Mouse (Mus musculus) large intestine, adult 2 months (tissue): Measurements from ENCODE around the gene Akp3. TPM values are rescaled to one million over a fixed set of nuclear protein-coding genes. Genes with fewer than 3 reads are reported as not detected.

Experiments used
- DNase-seq: peaks from one replicate; pipeline ENCODE4 v3.0.0-alpha.2; 2012; ENCODE audit warnings: low read depth, low spot score
- WGBS: fragments of 180-500 bp; shearing (Covaris S2); methylation state at CpG from one replicate; pipeline ENCODE4 v1.1.7; 2018; 5-methylcytosine and 5-hydroxymethylcytosine counted together
- polyA plus RNA-seq: library from polyadenylated mRNA; depleted of rRNA; stranded (reverse); fragments of >200 nt; gene quantifications from 2 replicates; pipeline ENCODE4 v1.2.3, GENCODE M21; 2012; rRNA removed

Akp3 gene
- polyA plus RNA-seq, 1 experiment, result 0.38 TPM

DNA sequence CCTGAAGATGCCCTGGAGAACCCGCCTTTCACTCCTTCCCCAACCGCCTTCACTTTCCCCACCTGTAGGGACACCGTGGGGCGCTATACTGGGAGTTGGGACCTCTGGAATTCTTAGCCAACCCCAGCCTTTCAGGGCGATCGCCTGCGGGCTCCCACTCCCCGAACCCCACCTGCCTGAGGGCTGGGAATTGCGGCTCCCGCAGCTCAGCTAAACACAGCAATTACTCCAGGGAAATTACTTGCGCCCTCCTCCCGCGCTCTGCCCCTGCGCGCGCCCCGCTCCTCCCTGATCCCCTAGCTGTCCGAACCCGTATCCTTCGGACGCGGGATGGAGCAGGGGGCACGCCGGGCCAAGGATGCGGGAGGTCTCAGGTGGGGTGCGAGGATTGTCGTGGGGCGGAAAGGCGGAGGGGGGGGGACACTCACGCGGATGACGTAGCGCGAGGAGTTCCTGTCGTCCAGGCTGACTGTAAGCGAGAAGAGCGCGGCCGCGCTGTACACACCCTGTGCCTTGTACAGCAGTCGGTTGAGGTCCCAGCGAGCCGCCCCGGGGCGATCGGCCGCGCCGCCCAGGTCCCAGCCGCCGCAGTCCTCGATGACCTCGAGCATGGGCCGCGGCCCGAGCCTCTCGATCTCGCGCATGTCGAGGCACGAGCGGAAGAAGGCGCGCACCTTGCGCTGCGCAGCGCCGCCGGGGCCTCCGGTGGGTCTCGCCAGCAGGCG lies 29.2 kb downstream of the Akp3 start:
- DNase-seq, result no peak
- 2% methylated on average over 72 of the region's 72 CpGs for WGBS

DNA sequence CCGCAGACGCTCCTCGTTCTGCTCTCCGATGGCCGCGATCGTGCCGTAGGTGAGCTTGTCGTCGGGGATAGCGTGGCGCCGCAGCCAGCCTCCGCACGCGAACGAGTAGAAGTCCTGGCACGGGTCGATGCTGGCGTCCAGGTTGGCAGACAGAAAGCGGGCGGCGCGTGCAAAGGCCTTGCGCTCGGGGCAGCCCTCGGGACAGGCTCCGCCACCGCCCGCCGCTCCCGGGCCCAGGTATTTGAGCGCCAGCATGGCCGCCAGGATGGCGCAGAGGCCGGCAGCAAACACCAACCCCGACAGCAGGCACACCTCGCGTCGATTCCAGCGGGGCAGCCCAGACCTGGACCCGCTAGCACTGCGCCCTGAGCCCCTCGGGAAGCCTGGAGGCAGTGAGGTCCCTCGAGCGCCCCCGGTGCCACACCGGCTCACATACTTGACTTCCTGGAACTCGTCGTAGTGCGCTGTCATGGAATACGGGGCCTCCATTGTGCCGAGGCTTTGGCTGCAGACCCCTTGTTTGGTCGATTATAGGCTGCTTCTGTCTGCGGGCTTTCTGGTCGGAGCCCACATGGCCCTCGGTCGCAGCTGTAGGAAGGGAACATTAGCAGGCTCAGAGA lies 29.8 kb downstream of the Akp3 start:
- DNase-seq, result no peak
- WGBS, result 2% methylated on average over 58 of the region's 58 CpGs

DNA sequence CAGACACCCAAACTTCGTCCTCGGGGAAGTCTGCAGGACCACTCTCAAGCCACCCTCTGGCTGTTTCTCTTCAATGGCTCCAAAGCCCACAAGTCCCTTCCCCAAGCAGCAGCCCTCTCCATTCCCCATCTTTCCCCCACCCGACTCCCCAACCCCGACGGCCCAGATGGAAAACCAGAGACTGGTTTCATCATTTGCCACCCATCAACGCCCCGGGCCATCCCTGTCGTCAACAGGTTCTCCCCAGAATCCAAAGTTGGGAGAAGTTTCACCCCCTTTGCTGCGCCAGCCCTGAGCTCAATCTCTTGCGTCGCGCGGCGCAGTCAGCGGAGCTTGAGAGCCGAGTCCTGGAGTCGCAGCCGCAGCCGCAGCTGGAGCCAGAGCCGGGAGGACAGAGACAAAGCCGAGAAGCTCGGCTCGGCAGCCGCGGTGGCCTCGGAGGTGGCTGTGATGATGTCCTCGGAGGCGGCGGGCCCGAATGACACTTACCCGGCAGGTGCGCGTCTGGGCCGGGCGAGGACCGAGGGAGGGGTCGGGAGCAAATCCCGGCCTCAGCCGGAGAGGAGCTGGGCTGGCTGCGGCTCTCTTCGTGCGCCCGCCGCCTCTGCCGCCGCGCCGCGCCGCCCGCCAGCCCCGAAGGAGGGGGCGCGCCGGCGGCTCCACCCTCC lies 30.9 kb downstream of the Akp3 start:
- no peak for DNase-seq
- 2% methylated on average over 40 of the region's 56 CpGs for WGBS

DNA sequence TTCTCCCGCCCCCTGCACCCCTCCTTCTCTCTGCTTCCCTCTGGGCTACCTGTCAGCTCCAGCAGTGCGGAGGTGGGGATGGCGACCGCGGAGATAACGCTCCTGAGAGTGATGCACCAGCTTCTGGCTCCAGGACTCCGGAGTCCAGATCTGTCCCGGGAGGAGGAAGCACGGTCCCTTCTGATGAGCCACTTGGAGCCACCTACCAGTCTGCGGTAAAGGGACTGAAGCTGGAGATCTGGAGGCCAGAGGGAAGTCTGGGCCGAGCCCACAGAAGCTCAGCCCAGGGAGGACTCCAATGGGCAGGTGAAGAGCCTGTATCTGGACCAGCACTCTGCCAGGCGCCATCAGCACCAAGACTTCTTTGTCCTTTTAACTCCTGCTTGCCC lies 31.4 kb downstream of the Akp3 start, which contains the start of gene Ecel1:
Gene Ecel1 (minus strand): TSS at position 323 of the 389 bp plus-strand sequence.
- 3% methylated on average over 11 of the region's 12 CpGs for WGBS

DNA sequence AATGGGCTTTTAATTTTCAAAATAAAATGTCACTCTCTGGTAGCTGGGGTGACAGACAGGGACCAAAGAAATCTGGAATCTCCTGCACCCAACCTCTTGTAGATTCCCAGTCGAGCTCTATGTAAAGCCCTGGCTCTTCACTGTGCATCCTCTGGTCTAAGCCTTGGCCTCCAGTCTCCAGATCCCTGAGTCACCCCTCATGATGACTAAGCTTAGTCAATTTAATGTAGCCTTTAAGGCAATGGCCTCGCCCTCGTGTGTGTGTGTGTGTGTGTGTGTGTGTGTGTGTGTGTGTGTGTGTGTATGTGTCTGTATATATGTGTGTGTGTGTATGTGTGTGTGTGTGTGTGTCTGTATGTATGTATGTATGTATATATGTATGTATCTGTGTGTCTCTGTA lies 34.6 kb downstream of the Akp3 start:
- 62% methylated on average over 3 of the region's 3 CpGs for WGBS
- no peak for DNase-seq

More for the DNA sequence above, 31.4 kb downstream of the Akp3 start, which contains the start of gene Ecel1:
- no peak for DNase-seq

DNA sequence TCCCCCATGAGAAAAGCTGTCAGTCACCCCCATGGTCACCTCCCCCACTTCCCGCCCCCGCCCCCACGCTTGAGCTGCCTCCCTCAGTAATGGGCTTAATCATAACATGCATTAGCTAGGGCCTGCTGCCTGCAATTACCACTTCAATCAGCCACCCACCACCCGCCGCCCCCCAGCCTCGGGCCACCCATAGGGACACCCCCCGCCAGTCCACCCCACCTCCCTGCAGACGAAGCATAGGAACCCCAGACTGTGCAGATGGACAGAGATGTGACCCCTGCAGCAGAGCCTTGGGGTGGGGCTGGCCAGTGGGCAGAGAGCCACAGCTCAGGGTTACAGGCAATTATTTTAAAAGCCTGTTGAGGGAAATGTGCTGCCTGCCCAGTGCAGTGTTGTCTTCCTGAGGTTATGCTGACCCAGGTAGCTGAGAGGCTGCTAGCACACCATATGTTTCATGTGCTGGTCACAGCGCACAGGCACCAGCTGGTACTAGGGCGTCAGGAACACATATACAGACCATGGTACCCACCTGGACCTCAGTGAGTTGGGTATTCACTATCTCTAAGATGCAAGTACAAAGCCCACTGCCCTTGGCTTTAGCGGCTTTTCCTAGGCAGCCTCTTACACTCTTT lies 39.5 kb downstream of the Akp3 start:
- WGBS, result 37% methylated on average over 11 of the region's 11 CpGs
- DNase-seq, result no peak

DNA sequence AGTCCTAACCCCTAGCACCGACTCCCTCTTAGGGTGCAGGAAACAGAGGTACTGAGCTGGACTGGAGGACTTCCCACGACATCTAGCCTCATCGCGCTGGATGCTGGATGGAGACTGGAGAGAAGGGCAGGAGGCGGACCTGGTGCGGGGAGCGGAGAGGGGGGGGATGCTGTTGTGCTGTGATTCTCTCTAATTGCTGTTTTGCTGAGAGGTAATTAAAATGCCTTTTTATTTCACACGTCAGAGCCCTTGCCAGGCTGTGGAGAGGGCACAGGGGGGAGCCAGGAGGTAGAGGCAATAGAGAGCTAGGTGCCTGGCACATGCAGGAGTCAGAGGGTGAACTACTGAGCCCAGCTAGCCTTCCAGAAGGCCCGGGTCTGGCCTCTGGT lies 40.0 kb downstream of the Akp3 start:
- WGBS, result 53% methylated on average over 9 of the region's 9 CpGs
- DNase-seq, result no peak

DNA sequence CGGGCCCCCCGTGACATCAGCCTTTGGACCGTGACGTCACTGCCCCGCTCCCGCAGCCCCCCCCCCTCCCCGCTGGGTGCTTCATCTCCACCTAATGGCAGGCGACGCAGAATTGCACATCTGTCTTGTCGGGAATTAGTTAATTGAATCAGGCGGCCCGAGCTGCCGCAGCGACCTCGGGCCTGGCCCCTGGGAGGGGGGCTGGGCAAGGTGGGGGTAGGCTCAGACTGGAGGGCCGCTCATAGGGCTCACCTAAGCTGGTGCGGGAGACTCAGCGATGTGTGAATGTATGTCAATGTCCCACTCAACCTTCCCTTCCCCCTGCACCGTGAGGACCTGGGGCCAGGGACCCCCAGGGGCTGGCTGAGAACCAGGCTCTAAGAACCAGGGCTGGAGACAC lies 45.7 kb downstream of the Akp3 start:
- 14% methylated on average over 19 of the region's 19 CpGs for WGBS
- no peak for DNase-seq

DNA sequence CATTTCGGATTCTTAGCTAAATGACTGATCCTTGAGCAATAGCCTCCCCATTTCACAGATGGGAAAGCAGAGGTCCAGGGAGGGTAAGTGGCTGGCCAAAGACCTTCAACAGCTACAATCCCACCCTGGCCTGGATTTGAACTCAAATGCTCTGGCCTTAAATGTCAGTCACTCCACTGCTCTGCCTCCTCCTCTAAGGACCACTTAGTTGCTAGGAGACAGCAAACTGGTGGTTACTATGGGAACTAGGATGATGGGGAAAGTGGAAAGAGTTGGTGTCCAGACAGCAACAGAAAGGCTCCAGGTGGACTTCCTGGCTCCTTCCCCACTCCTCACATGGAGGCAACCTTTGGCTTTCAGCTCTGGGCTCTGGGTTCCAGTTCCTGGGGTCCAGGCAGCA lies 46.5 kb downstream of the Akp3 start:
- 87% methylated on average over 1 of the region's 1 CpGs for WGBS
- no peak for DNase-seq

DNA sequence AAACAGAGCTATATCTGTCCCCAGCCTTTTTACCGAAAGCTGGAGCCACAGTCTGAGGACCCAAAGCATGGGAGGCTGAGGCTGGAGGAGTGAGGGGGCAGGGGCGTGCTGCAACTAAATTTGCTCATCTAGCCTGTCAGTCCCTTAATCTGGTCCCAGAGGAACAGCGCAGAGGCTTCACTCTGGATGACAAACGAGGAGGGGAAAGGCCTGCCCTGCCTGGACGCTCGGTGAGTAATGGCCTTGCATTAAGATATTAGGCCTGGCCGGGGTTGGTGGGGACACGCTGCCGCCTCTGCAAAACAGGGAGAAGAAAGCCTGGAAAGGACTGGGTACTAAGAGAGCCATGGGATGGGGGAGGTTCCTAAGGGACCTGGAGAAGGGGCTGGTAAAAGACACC lies 47.5 kb downstream of the Akp3 start:
- WGBS, result 74% methylated on average over 9 of the region's 9 CpGs
- DNase-seq, result no peak

DNA sequence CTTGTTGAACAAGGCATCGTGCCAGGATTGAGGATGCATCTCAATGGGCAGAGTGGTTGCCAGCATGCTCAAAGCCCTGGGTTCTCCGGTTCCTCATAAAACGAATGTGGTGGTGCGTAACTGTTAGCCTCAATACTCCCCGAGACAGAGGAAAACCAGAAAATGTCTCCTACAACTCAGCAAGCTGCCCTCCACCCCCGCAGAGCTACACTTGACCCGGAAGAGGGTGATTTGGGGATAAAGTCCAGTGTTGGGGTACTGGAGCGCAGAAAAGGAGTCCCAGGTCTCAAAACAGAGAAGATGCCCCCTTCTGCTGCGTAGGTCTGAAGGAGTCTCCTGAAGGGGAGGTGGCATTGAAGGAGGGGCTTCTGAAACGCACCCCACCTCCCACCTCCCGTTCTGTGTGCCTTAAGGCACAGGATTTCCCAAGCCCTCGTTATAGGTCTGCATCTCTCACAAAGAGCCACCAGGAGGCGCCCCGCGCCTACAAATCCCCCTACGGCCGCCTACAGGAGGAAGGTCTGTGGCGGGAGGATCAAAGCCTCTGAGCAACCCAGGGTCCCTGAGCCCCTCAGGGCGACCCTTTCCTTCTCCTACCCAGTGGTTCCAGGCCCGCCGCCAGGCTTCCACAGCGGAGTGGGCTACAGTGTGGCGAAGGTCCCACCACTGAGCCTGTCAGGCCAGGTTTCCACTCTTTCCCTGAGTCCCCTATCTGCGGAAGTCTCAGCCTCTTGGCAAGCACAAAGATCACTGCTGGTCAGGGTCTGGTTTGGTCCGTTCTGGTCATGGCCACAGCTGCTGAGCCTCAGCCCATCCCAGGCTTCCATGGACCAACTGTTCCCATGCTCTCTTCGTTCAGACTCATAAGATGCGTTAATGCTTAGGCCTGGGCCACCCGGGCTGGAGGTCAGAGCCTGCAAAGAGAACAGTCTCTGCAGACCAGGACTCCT lies 49.5 kb downstream of the Akp3 start:
- DNase-seq, result no peak
- 24% methylated on average over 28 of the region's 28 CpGs for WGBS

DNA sequence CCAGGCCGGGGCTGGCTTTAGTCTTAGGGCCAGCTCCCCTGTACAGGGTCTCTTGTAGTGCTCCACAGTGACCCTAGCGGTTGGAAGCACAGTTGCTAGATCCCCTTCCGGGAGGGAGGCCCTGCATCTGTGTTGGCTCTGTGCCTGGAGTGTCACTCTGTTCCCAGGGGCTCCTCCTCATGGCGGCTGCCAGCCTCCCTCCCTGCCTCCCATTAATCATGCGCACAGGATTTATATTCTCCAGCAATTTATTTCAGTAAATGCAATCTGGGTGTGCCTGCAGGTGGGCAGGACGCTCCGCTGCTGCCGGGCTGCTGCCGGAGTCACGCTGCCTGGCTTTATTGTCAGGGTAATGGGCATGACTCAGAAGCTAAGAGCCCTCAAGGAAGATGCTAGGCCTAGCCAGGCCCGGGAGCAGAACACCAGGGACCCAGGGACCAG lies 51.1 kb downstream of the Akp3 start:
- 14% methylated on average over 11 of the region's 11 CpGs for WGBS
- DNase-seq, result no peak

Other genes with a start within 250 kb of the Akp3 start
- gene Alppl2, start 35.0 kb upstream of the Akp3 start, polyA plus RNA-seq, result 1.5 and 6.3 TPM in 2 replicates
- 177 and 718 TPM in 2 replicates for gene Alpi, start 23.4 kb upstream of the Akp3 start, polyA plus RNA-seq
- 0.05 and 0.06 TPM in 2 replicates for gene Ecel1, start 31.5 kb downstream of the Akp3 start, polyA plus RNA-seq
- not detected in 2 replicates for gene Prss56, start 58.3 kb downstream of the Akp3 start, polyA plus RNA-seq
- gene Chrnd, start 65.6 kb downstream of the Akp3 start, polyA plus RNA-seq, result not detected in 2 replicates
- gene Chrng, start 79.7 kb downstream of the Akp3 start, polyA plus RNA-seq, result not detected in 2 replicates
- 43.3 and 45.7 TPM in 2 replicates for gene Eif4e2, start 88.9 kb downstream of the Akp3 start, polyA plus RNA-seq
- 0.51 and 1.3 TPM in 2 replicates for gene Efhd1, start 139.4 kb downstream of the Akp3 start, polyA plus RNA-seq
- 22.9 and 35.6 TPM in 2 replicates for gene Gigyf2, start 202.0 kb downstream of the Akp3 start, polyA plus RNA-seq